19 mouse cellular contexts compared by ENCODE assay signal in the genomic region with DNA sequence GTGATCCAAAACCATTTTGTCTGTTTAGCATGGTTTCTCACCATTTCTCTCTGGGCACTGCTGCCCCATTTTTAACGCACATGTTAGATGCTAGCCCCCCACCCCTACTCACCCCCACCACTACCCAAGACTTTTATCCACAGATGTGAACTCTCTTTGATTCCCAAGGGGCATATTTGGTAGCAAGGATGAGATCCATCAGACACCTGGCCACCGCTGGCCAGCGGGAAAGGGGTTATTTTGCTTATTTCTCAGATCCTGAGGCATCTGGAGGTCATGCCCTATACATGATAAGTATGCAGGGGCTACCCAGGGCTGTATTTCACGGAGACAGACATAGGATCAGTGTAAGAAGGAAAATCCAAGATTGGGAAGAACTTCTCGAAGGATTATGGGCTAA.
A peak's percentile ranks its signal among the peaks of the same experiment; 100 is the strongest.
DNase-seq lines count a peak whose midpoint lies in the region; ATAC-seq lines count a peak whose summit lies in the region.
"Had no signal": no experiment of that assay in that cellular context is flagged by ENCODE, and none has a peak within 500 bp of the region (broad histone marks: within the 10 kb centered on the region; RNA-seq: fewer than 3 reads in every experiment).

No protein-coding gene starts in this region.

- DNase-seq in heart, adult 11 months: peak; percentile 53
- DNase-seq in midbrain, embryonic 11.5 days (ENCODE audit: low spot score, missing footprints): peak; percentile 51
- no peak for DNase-seq in midbrain, embryonic 14.5 days
- DNase-seq: adrenal gland, adult 2 months; adrenal gland, adult 8-10 months; adrenal gland, postnatal 10 days; adrenal gland, postnatal 14 days; adrenal gland, postnatal 25 days; adrenal gland, postnatal 36 days; B cell, adult 2 months; cerebellum, adult 11 months; cerebellum, adult 11-12 months; cerebellum, adult 18-20 months had no signal

- H3K27me3 ChIP-seq in heart, embryonic 11.5 days (ENCODE audit: control insufficient read depth, insufficient read depth, low read length): no peaks in the 10 kb centered on the region
- H3K27me3 ChIP-seq in midbrain, embryonic 11.5 days (ENCODE audit: control insufficient read depth, insufficient read depth, low read length): no peaks in the 10 kb centered on the region
- H3K27me3 ChIP-seq in midbrain, embryonic 14.5 days (ENCODE audit: control insufficient read depth, insufficient read depth, low read length): no peaks in the 10 kb centered on the region
- H3K27me3 ChIP-seq: CH12.LX, Patski had no signal

- no peak overlapping the region for H3K4me2 ChIP-seq in heart, embryonic 11.5 days
- no peak overlapping the region for H3K4me2 ChIP-seq in midbrain, embryonic 11.5 days
- H3K4me2 ChIP-seq in midbrain, embryonic 14.5 days (ENCODE audit: low read length): no peak overlapping the region

- H3K4me3 ChIP-seq in heart, embryonic 11.5 days (ENCODE audit: low read depth, low read length): no peak overlapping the region
- no peak overlapping the region for H3K4me3 ChIP-seq in midbrain, embryonic 11.5 days (ENCODE audit: low read depth, low read length)
- no peak overlapping the region for H3K4me3 ChIP-seq in midbrain, embryonic 14.5 days (replicated peaks; ENCODE audit: low read depth, low read length)

- H3K9ac ChIP-seq in heart, embryonic 11.5 days (ENCODE audit: low read depth, low read length): no peak overlapping the region
- no peak overlapping the region for H3K9ac ChIP-seq in midbrain, embryonic 11.5 days (ENCODE audit: low read length)
- no peak overlapping the region for H3K9ac ChIP-seq in midbrain, embryonic 14.5 days (replicated peaks; ENCODE audit: low read length)

- no peak for ATAC-seq in heart, embryonic 11.5 days (replicated peaks; ENCODE audit: insufficient number of reproducible peaks, low FRiP score, low TSS enrichment)
- no peak for ATAC-seq in midbrain, embryonic 11.5 days (ENCODE audit: low FRiP score)
- no peak for ATAC-seq in midbrain, embryonic 14.5 days (ENCODE audit: low FRiP score, low TSS enrichment)
- ATAC-seq: activated CD4-positive, CD25-positive, alpha-beta regulatory T cell, adult 4 months; CD4-positive, CD25-positive, alpha-beta regulatory T cell, adult 4 months; Patski had no signal

- no peaks in the 10 kb centered on the region for H3K9me3 ChIP-seq in heart, embryonic 11.5 days (replicated peaks; ENCODE audit: control insufficient read depth, low read length)
- no peaks in the 10 kb centered on the region for H3K9me3 ChIP-seq in midbrain, embryonic 11.5 days (ENCODE audit: control insufficient read depth, low read length)
- no peaks in the 10 kb centered on the region for H3K9me3 ChIP-seq in midbrain, embryonic 14.5 days (ENCODE audit: control insufficient read depth, low read length)

- 64% methylated on average over 5 of the region's 5 CpGs for WGBS in heart, embryonic 11.5 days (ENCODE audit: insufficient replicate concordance)
- 81% methylated on average over 5 of the region's 5 CpGs for WGBS in midbrain, embryonic 11.5 days
- 88% methylated on average over 5 of the region's 5 CpGs for WGBS in midbrain, embryonic 14.5 days

- H3K27ac ChIP-seq in heart, embryonic 11.5 days (ENCODE audit: low read depth, low read length): no peak overlapping the region
- H3K27ac ChIP-seq in midbrain, embryonic 11.5 days (ENCODE audit: low read depth, low read length): no peak overlapping the region
- no peak overlapping the region for H3K27ac ChIP-seq in midbrain, embryonic 14.5 days (replicated peaks; ENCODE audit: low read depth, low read length)

- H3K36me3 ChIP-seq in heart, embryonic 11.5 days (ENCODE audit: control insufficient read depth, insufficient read depth, low read length): no peaks in the 10 kb centered on the region
- H3K36me3 ChIP-seq in midbrain, embryonic 11.5 days (ENCODE audit: control insufficient read depth, insufficient read depth, low read length): no peaks in the 10 kb centered on the region
- no peaks in the 10 kb centered on the region for H3K36me3 ChIP-seq in midbrain, embryonic 14.5 days (ENCODE audit: control insufficient read depth, insufficient read depth, low read length)
- H3K36me3 ChIP-seq: G1E had no signal

- no peaks in the 10 kb centered on the region for H3K4me1 ChIP-seq in heart, embryonic 11.5 days (ENCODE audit: control insufficient read depth, insufficient read depth, low read length)
- no peaks in the 10 kb centered on the region for H3K4me1 ChIP-seq in midbrain, embryonic 11.5 days (ENCODE audit: control insufficient read depth, insufficient read depth, low read length)
- H3K4me1 ChIP-seq in midbrain, embryonic 14.5 days (ENCODE audit: control insufficient read depth, insufficient read depth, low read length): peaks cover 6% of the 10 kb centered on the region; the same call in 1 of the 2 replicates
